Mouse (Mus musculus) spleen, adult 2 months (tissue): Measurements from ENCODE around the gene Ckmt2.

Experiments
- CTCF ChIP-seq: fragments of 200-500 bp; IDR thresholded peaks from 2 replicates; pipeline ENCODE4 v1.5.1; 2011; ENCODE audit warnings: mild to moderate bottlenecking, inconsistent platforms; ENCODE audit not compliant: insufficient read depth, insufficient read length, insufficient replicate concordance; ENCODE audit errors: extremely low read depth
- POLR2A ChIP-seq: fragments of 200-500 bp; IDR thresholded peaks from 2 replicates; pipeline ENCODE4 v1.6.1; 2011; ENCODE audit warnings: low read depth, low read length, inconsistent platforms

DNA sequence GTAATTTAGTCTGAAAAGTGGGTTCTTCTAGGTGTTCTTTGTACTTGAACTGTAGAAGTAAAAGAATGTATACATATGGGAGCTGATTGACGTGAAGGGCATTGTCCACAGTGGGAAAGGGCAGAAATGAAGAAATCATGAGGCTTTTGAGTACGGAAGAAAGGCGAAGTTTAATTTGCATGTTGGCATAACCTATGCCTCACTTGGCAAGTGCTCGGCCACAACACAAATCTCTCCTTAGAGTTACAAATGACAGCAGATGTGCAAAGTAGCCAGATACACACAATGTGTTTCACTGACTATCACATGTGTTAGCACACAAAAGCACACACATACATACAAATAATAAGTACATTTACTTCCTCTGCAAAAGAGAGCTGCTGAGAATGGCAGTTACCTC, 3.6 kb upstream of the Ckmt2 start:
- TF ChIP-seq POLR2A (no peak), CTCF (no peak)
